Mouse (Mus musculus) layer of hippocampus, postnatal 10 days (tissue): ENCODE data around the gene Cacna1s. TPM values are rescaled to one million over a fixed set of nuclear protein-coding genes. Genes with fewer than 3 reads are reported as not detected.

Experiments used
- total RNA-seq, 2 experiments: library from RNA; stranded (reverse); gene quantifications; 2 replicates each; pipeline ENCODE4 v1.2.3; 2021

Cacna1s gene
- total RNA-seq, 2 experiments from 2014 or later = 0.80 to 1.3 TPM

Other genes starting within 250 kb of the Cacna1s start
- gene Lad1, start 234.2 kb upstream of the Cacna1s start, total RNA-seq = 1 to 10 TPM in 1 of 2 experiments, under 1 TPM in 1; 0.64 to 1.1 TPM
- gene Tnnt2, start 216.4 kb upstream of the Cacna1s start, total RNA-seq = 1 to 10 TPM in 1 of 2 experiments, under 1 TPM in 1; 0.42 to 1.7 TPM
- gene Pkp1, start 133.5 kb upstream of the Cacna1s start, total RNA-seq = under 1 TPM in 1 of 2 experiments, not detected in 1; 0.09 TPM
- under 1 TPM; 0.04 to 0.23 TPM for gene Igfn1, start 46.4 kb upstream of the Cacna1s start, total RNA-seq
- gene Tmem9, start 44.6 kb upstream of the Cacna1s start, total RNA-seq = 10 to 100 TPM; 69.7 to 81.4 TPM
- gene Ascl5, start 1.9 kb upstream of the Cacna1s start, total RNA-seq = under 1 TPM in 1 of 2 experiments, not detected in 1; 0.71 TPM
- gene Kif21b, start 78.6 kb downstream of the Cacna1s start, total RNA-seq = 100 to 1,000 TPM; 182 to 199 TPM
- 1 to 10 TPM; 2.2 to 2.3 TPM for gene Mroh3, start 160.1 kb downstream of the Cacna1s start, total RNA-seq
- 1 to 10 TPM; 7.6 TPM for gene Inava, start 181.5 kb downstream of the Cacna1s start, total RNA-seq
- 10 to 100 TPM; 10.4 to 13.2 TPM for gene Gpr25, start 208.1 kb downstream of the Cacna1s start, total RNA-seq